Mouse (Mus musculus) liver, embryonic 12.5 days (tissue): ENCODE measurements at regions not wholly inside any gene's neighbourhood (a gene's known extent, or its start where the extent isn't known, plus 50 kb on each side); places are given as distances from the start of the nearest gene placed in this dataset.
"Not testable (repeated sequence)": the region's sequence is repeated elsewhere in the genome, so short reads cannot be mapped to it uniquely, and the experiment has no call there.

Source experiments
- ATAC-seq: fragments of 200-750 bp; cut with Nextera tagmentation; 2 replicates; pipeline ENCODE4 v1.8.0; 2017; ENCODE audit warnings: moderate number of reproducible peaks, mild to moderate bottlenecking, moderate library complexity
- H3K27ac ChIP-seq: fragments of 300-500 bp; sonication (generic); 2 replicates; pipeline ENCODE4 v1.5.1; 2016; ENCODE audit warnings: mild to moderate bottlenecking
- H3K27me3 ChIP-seq: fragments of 300-500 bp; sonication (generic); replicated peaks from 2 replicates; pipeline ENCODE4 v1.6.1; 2016; ENCODE audit warnings: mild to moderate bottlenecking, moderate library complexity
- H3K36me3 ChIP-seq: fragments of 300-500 bp; sonication (generic); 2 replicates; pipeline ENCODE4 v1.6.1; 2016; ENCODE audit warnings: mild to moderate bottlenecking, moderate library complexity
- H3K4me1 ChIP-seq: fragments of 300-500 bp; sonication (generic); 2 replicates; pipeline ENCODE4 v1.6.1; 2016
- H3K4me2 ChIP-seq: fragments of 300-500 bp; sonication (generic); 2 replicates; pipeline ENCODE4 v1.6.1; 2016; ENCODE audit warnings: mild to moderate bottlenecking, moderate library complexity
- H3K4me3 ChIP-seq: fragments of 300-500 bp; sonication (generic); 2 replicates; pipeline ENCODE4 v1.5.1; 2016; ENCODE audit warnings: mild to moderate bottlenecking, moderate library complexity
- H3K9ac ChIP-seq: fragments of 300-500 bp; sonication (generic); 2 replicates; pipeline ENCODE4 v1.6.1; 2016; ENCODE audit warnings: mild to moderate bottlenecking, moderate library complexity
- H3K9me3 ChIP-seq: fragments of 300-500 bp; sonication (generic); replicated peaks from 2 replicates; pipeline ENCODE4 v1.6.1; 2016; ENCODE audit warnings: mild to moderate bottlenecking, moderate library complexity
- WGBS: fragments of 180-500 bp; shearing (Covaris S2); methylation state at CpG from one replicate; pipeline ENCODE4 v1.1.7; 2016; ENCODE audit not compliant: insufficient replicate concordance; 5-methylcytosine and 5-hydroxymethylcytosine counted together

DNA sequence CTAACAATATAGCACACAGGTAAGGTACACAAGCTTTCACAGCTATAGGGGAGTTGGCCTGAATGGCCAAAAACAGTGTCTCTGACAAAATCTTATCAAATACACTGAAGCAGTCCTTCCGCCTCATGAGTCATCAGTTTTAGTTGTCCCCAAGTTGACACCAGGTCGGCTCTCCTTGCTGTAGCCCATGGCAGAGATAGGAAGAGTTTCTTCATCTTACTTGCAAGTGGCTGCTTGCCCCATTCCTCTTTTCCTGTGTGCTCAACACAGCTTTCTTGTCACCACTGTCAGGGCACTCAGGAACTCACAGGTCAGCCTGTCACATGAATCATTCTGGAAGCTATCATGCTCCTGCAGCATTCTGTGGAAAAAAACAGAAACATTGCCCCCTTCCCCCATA is 77.1 kb downstream of the Olfr721-ps1 start:
- not testable (repeated sequence) for ATAC-seq, H3K9me3 ChIP-seq, H3K4me1 ChIP-seq, H3K27ac ChIP-seq, H3K9ac ChIP-seq, H3K4me2 ChIP-seq, H3K36me3 ChIP-seq, H3K4me3 ChIP-seq, H3K27me3 ChIP-seq
- WGBS: 24% methylated on average over 2 of the region's 2 CpGs

GRCm38 (mm10) chr14:14481840-14482239 is 80.7 kb downstream of the Olfr721-ps1 start:
- no peaks in the 10 kb centered on the region for H3K4me1 ChIP-seq
- H3K27me3 ChIP-seq: no peaks in the 10 kb centered on the region
- H3K4me2 ChIP-seq: no peak overlapping the region

DNA sequence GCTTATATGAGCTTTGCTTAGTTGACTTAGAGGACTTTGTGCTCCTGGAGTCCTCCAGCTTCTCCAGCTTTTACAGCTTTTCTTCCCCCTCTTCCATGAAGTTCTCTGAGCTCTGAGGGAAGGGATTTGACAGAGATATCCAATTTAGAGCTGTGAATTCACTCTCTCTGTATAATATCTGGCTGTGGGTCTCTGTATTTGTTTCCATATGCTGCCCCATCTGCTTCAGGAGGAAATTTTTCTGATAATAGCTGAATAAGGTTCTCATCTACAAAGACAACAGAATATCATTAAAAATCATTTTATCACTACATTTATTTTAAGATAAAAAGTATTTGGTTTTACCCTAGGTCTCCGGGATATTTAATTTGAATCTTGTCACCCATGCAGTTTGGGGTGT is 85.3 kb downstream of the Olfr721-ps1 start:
- Histone ChIP-seq H3K9me3 (no peaks in the 10 kb centered on the region), H3K4me2 (no peak overlapping the region), H3K9ac (no peak overlapping the region), H3K27ac (no peak overlapping the region), H3K4me1 (no peaks in the 10 kb centered on the region), H3K27me3 (no peaks in the 10 kb centered on the region), H3K4me3 (no peak overlapping the region), H3K36me3 (no peaks in the 10 kb centered on the region)
- WGBS: 83% methylated on average over 1 of the region's 1 CpGs
- ATAC-seq: no peak

More at GRCm38 (mm10) chr14:14481840-14482239, 80.7 kb downstream of the Olfr721-ps1 start:
- H3K9me3 ChIP-seq: no peaks in the 10 kb centered on the region
- no peak overlapping the region for H3K9ac ChIP-seq
- no peak for ATAC-seq
- H3K27ac ChIP-seq: no peak overlapping the region
- H3K4me3 ChIP-seq: no peak overlapping the region
- 55% methylated on average over 1 of the region's 1 CpGs for WGBS
- no peaks in the 10 kb centered on the region for H3K36me3 ChIP-seq

GRCm38 (mm10) chr14:14490501-14490900 is 89.4 kb downstream of the Olfr721-ps1 start:
- Histone ChIP-seq H3K4me2 (no peak overlapping the region), H3K27ac (no peak overlapping the region), H3K27me3 (no peaks in the 10 kb centered on the region), H3K4me1 (no peaks in the 10 kb centered on the region), H3K9me3 (no peaks in the 10 kb centered on the region), H3K36me3 (no peaks in the 10 kb centered on the region), H3K9ac (no peak overlapping the region), H3K4me3 (no peak overlapping the region)
- no peak for ATAC-seq

- no peaks in the 10 kb centered on the region for H3K27me3 ChIP-seq
- H3K36me3 ChIP-seq: no peaks in the 10 kb centered on the region
- no peaks in the 10 kb centered on the region for H3K9me3 ChIP-seq
- H3K4me3 ChIP-seq: no peak overlapping the region
- H3K4me2 ChIP-seq: no peak overlapping the region
- ATAC-seq: no peak
- no peak overlapping the region for H3K27ac ChIP-seq
- no peak overlapping the region for H3K9ac ChIP-seq
- no peaks in the 10 kb centered on the region for H3K4me1 ChIP-seq
Observed at GRCm38 (mm10) chr14:14492041-14492440, 90.9 kb downstream of the Olfr721-ps1 start.

DNA sequence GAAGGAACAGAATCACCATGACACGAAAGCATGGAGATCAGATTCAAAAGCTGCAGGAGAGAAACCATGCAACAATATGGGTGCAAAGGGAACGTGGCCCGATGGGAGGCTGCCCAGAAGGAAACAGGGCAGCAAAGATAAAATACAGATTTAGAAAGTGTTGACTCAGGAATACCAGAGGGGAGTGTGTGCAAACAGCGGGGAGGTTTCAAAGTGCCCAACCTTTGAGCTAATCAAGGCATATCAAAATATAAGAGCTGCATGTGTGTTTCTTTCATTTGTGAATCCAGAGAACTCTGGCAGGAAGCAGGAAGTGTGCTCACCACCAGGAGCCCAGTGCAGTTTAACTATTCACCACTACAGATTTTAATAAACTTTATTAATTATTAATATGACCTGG is 110.8 kb downstream of the Olfr721-ps1 start:
- ATAC-seq: no peak
- no peaks in the 10 kb centered on the region for H3K27me3 ChIP-seq
- H3K4me2 ChIP-seq: no peak overlapping the region
- H3K27ac ChIP-seq: no peak overlapping the region
- 32% methylated on average over 4 of the region's 4 CpGs for WGBS
- 0 out of 2 replicates have a peak, but pooled peaks cover 4% of the 10 kb centered on the region for H3K4me1 ChIP-seq
- no peak overlapping the region for H3K4me3 ChIP-seq
- H3K9ac ChIP-seq: no peak overlapping the region
- H3K9me3 ChIP-seq: no peaks in the 10 kb centered on the region
- H3K36me3 ChIP-seq: no peaks in the 10 kb centered on the region

DNA sequence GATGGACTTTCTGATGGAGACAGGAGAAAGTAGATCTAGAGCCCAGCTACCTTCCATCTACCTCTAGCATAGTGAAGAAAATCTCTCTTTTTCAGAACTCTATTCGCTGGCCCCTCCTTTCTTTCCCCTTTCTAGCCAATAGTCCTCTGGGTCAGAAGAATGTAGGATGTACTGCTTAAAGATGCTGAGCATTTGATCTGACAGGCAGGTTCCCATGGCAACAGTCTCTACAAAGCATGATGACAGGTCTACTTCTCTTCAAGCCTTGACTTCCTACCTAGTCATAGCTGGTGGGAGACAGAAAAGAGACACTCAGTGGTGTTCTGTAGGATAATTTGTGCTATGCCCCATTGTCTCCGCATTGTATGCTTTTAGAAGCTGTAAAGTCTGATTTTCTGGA is 112.0 kb downstream of the Olfr721-ps1 start:
- 0 out of 2 replicates have a peak, but pooled peaks cover 4% of the 10 kb centered on the region for H3K4me1 ChIP-seq
- H3K27me3 ChIP-seq: no peaks in the 10 kb centered on the region
- no peak for ATAC-seq
- 76% methylated on average over 2 of the region's 2 CpGs for WGBS
- no peaks in the 10 kb centered on the region for H3K36me3 ChIP-seq
- H3K27ac ChIP-seq: no peak overlapping the region
- no peak overlapping the region for H3K9ac ChIP-seq
- H3K4me2 ChIP-seq: no peak overlapping the region
- H3K9me3 ChIP-seq: no peaks in the 10 kb centered on the region
- no peak overlapping the region for H3K4me3 ChIP-seq

- H3K9me3 ChIP-seq: no peaks in the 10 kb centered on the region
- H3K27ac ChIP-seq: no peak overlapping the region
- no peaks in the 10 kb centered on the region for H3K27me3 ChIP-seq
- no peak overlapping the region for H3K9ac ChIP-seq
- H3K4me1 ChIP-seq: 0 out of 2 replicates have a peak, but pooled peaks cover 4% of the 10 kb centered on the region
- no peak for ATAC-seq
- 29% methylated on average over 3 of the region's 3 CpGs for WGBS
- no peak overlapping the region for H3K4me3 ChIP-seq
- no peaks in the 10 kb centered on the region for H3K36me3 ChIP-seq
- no peak overlapping the region for H3K4me2 ChIP-seq
Observed at GRCm38 (mm10) chr14:14513498-14513897, 112.4 kb downstream of the Olfr721-ps1 start.

GRCm38 (mm10) chr14:14514440-14515172 is 113.5 kb downstream of the Olfr721-ps1 start:
- Histone ChIP-seq H3K27ac (no peak overlapping the region), H3K36me3 (no peaks in the 10 kb centered on the region), H3K4me2 (no peak overlapping the region), H3K9me3 (no peaks in the 10 kb centered on the region), H3K4me3 (no peak overlapping the region), H3K27me3 (no peaks in the 10 kb centered on the region), H3K4me1 (0 out of 2 replicates have a peak, but pooled peaks cover 4% of the 10 kb centered on the region), H3K9ac (no peak overlapping the region)
- no peak for ATAC-seq
- whole genome bisulfite sequencing: 63% methylated on average over 1 of the region's 1 CpGs

DNA sequence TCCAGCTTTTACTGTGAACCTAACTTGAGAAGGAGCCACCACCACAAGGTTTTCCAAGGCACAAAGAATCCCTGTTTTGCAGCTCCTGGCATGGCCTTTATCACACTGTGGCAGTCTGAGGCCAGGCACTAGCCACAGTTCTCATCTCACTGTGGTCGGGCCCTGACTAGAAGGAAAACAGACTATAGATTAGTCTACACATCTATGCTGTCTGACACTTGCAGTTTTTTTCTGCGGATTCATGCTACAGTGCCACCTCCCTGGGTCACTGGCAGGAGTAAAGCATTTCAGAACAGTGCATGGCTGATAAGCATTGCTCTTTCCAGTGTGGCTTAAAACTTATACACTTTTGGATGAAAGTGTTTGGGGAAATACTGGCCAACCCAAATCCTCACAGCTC is 114.3 kb downstream of the Olfr721-ps1 start:
- no peaks in the 10 kb centered on the region for H3K27me3 ChIP-seq
- H3K4me2 ChIP-seq: no peak overlapping the region
- H3K4me1 ChIP-seq: 0 out of 2 replicates have a peak, but pooled peaks cover 4% of the 10 kb centered on the region
- H3K36me3 ChIP-seq: no peaks in the 10 kb centered on the region
- H3K27ac ChIP-seq: no peak overlapping the region
- 21% methylated on average over 2 of the region's 2 CpGs for WGBS
- no peaks in the 10 kb centered on the region for H3K9me3 ChIP-seq
- H3K4me3 ChIP-seq: no peak overlapping the region
- peak; percentile 44; the same call in 1 of the 2 replicates for ATAC-seq
- H3K9ac ChIP-seq: no peak overlapping the region

- Histone ChIP-seq H3K4me2 (no peak overlapping the region), H3K9ac (no peak overlapping the region), H3K9me3 (no peaks in the 10 kb centered on the region), H3K27me3 (no peaks in the 10 kb centered on the region), H3K36me3 (no peaks in the 10 kb centered on the region), H3K4me1 (0 out of 2 replicates have a peak, but pooled peaks cover 4% of the 10 kb centered on the region), H3K4me3 (no peak overlapping the region), H3K27ac (no peak overlapping the region)
- ATAC-seq: no peak
- 75% methylated on average over 5 of the region's 5 CpGs for WGBS
Observed at GRCm38 (mm10) chr14:14515918-14516317, 114.8 kb downstream of the Olfr721-ps1 start.

DNA sequence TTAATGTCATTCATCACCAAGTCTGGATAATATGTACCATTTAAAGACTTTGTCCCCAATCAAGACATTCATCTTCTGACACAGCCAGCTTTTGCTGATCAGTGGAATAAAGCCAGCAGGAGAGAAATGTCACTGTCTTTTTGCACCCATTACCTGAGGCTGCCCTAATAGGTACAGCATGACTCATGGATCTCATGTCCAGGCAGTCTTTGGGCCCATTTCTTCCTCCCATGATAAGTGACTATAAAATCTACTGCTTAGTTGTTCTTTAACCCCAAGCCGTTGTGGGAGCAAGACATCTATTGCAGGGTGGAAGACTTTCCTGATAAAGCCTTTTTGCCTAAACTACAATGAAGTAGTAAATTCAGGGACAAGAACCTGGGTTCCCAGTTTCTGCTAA is 116.9 kb downstream of the Olfr721-ps1 start:
- 47% methylated on average over 1 of the region's 1 CpGs for WGBS
- H3K4me1 ChIP-seq: 0 out of 2 replicates have a peak, but pooled peaks cover 4% of the 10 kb centered on the region
- ATAC-seq: no peak

DNA sequence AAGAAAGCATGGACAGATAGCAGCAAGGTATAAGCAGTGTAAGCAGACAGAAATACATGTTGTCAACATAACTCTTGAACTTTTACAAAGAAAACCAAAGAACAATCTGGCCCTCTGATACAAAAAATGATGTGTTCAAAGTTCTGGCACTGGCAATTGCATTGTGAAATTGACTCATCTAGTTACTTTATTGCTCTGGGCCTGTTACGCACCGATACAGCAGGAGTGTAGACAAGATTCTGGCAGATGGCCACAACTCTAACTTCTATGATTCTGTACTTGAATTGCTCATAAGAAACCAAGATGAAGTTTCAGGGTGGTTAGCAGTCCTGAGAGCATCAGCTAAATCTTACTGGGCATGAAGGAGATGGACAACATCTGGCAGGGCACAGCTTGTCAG is 117.7 kb downstream of the Olfr721-ps1 start:
- H3K27me3 ChIP-seq: no peaks in the 10 kb centered on the region
- H3K36me3 ChIP-seq: no peaks in the 10 kb centered on the region
- H3K27ac ChIP-seq: no peak overlapping the region
- H3K9ac ChIP-seq: no peak overlapping the region
- no peak overlapping the region for H3K4me3 ChIP-seq
- ATAC-seq: no peak
- WGBS: 81% methylated on average over 2 of the region's 2 CpGs
- H3K4me2 ChIP-seq: no peak overlapping the region
- H3K9me3 ChIP-seq: no peaks in the 10 kb centered on the region
- 0 out of 2 replicates have a peak, but pooled peaks cover 4% of the 10 kb centered on the region for H3K4me1 ChIP-seq

More for the DNA sequence above, 116.9 kb downstream of the Olfr721-ps1 start:
- H3K4me2 ChIP-seq: no peak overlapping the region
- H3K27me3 ChIP-seq: no peaks in the 10 kb centered on the region
- H3K36me3 ChIP-seq: no peaks in the 10 kb centered on the region
- H3K9ac ChIP-seq: no peak overlapping the region
- H3K27ac ChIP-seq: no peak overlapping the region
- no peaks in the 10 kb centered on the region for H3K9me3 ChIP-seq
- no peak overlapping the region for H3K4me3 ChIP-seq
